Mouse (Mus musculus): ENCODE data around the gene Elovl5. TPM values are rescaled to one million over a fixed set of nuclear protein-coding genes. Genes with fewer than 3 reads are reported as not detected.
A peak's percentile ranks its signal among the peaks of the same experiment; 100 is the strongest.

Elovl5 gene
- polyA plus RNA-seq, 1 experiment from 2014 or later = 65.2 TPM

- H3K27me3 ChIP-seq (replicated peaks) = no peaks in the 10 kb centered on the region
- H3K4me1 ChIP-seq = peaks cover 46% of the 10 kb centered on the region
- H3K9me3 ChIP-seq = no peaks in the 10 kb centered on the region
- ATAC-seq (ENCODE audit: extremely low read depth, insufficient number of reproducible peaks, low FRiP score, low TSS enrichment) = peak; percentile 33
- WGBS = under 1% methylated on average over 45 of the region's 45 CpGs
- H3K4me2 ChIP-seq = peak overlapping the region; percentile 90
- no peaks in the 10 kb centered on the region; the same call in 1 of the 2 replicates for H3K36me3 ChIP-seq
- peak overlapping the region; percentile 93 for H3K27ac ChIP-seq (replicated peaks)
- peak overlapping the region; percentile 90 for H3K9ac ChIP-seq
- peak overlapping the region; percentile 93 for H3K4me3 ChIP-seq
Observed at GRCm38 (mm10) chr9:77917622-77918131, 513 bp downstream of the Elovl5 start.

GRCm38 (mm10) chr9:77918211-77918610 is 1.0 kb downstream of the Elovl5 start:
- 11% methylated on average over 10 of the region's 10 CpGs for WGBS
- H3K4me1 ChIP-seq = peaks cover 52% of the 10 kb centered on the region
- H3K9me3 ChIP-seq = no peaks in the 10 kb centered on the region
- no peak for ATAC-seq (ENCODE audit: extremely low read depth, insufficient number of reproducible peaks, low FRiP score, low TSS enrichment)
- peak overlapping the region; percentile 93 for H3K4me3 ChIP-seq
- peak overlapping the region; percentile 90 for H3K4me2 ChIP-seq
- peak overlapping the region; percentile 90 for H3K9ac ChIP-seq
- no peaks in the 10 kb centered on the region; the same call in 1 of the 2 replicates for H3K36me3 ChIP-seq
- H3K27me3 ChIP-seq (replicated peaks) = no peaks in the 10 kb centered on the region
- H3K27ac ChIP-seq (replicated peaks) = peak overlapping the region; percentile 93

GRCm38 (mm10) chr9:77918961-77919670 is 2.0 kb downstream of the Elovl5 start:
- no peaks in the 10 kb centered on the region for H3K9me3 ChIP-seq
- H3K9ac ChIP-seq = peak overlapping the region; percentile 90
- H3K36me3 ChIP-seq = no peaks in the 10 kb centered on the region; the same call in 1 of the 2 replicates
- H3K27me3 ChIP-seq (replicated peaks) = no peaks in the 10 kb centered on the region
- H3K4me1 ChIP-seq = peaks cover 61% of the 10 kb centered on the region
- H3K4me2 ChIP-seq = peak overlapping the region; percentile 90
- WGBS = 68% methylated on average over 5 of the region's 5 CpGs
- H3K4me3 ChIP-seq = peak overlapping the region; percentile 93
- ATAC-seq (ENCODE audit: extremely low read depth, insufficient number of reproducible peaks, low FRiP score, low TSS enrichment) = no peak
- peak overlapping the region; percentile 22 for H3K27ac ChIP-seq (replicated peaks)

- H3K4me2 ChIP-seq = no peak overlapping the region
- peaks cover 74% of the 10 kb centered on the region for H3K4me1 ChIP-seq
- no peak overlapping the region for H3K27ac ChIP-seq (replicated peaks)
- ATAC-seq (ENCODE audit: extremely low read depth, insufficient number of reproducible peaks, low FRiP score, low TSS enrichment) = no peak
- H3K9me3 ChIP-seq = no peaks in the 10 kb centered on the region
- H3K36me3 ChIP-seq = no peaks in the 10 kb centered on the region; the same call in 1 of the 2 replicates
- WGBS = 83% methylated on average over 3 of the region's 3 CpGs
- peak overlapping the region; percentile 52; the same call in 1 of the 2 replicates for H3K9ac ChIP-seq
- no peaks in the 10 kb centered on the region for H3K27me3 ChIP-seq (replicated peaks)
- no peak overlapping the region for H3K4me3 ChIP-seq
Observed at GRCm38 (mm10) chr9:77920481-77920880, 3.3 kb downstream of the Elovl5 start.

GRCm38 (mm10) chr9:77921366-77922260 is 4.4 kb downstream of the Elovl5 start:
- Histone ChIP-seq H3K4me3 (no peak overlapping the region), H3K27me3 (replicated peaks) (no peaks in the 10 kb centered on the region), H3K27ac (replicated peaks) (no peak overlapping the region; the same call in 1 of the 2 replicates), H3K36me3 (no peaks in the 10 kb centered on the region; the same call in 1 of the 2 replicates), H3K9me3 (no peaks in the 10 kb centered on the region), H3K4me2 (peak overlapping the region; percentile 24), H3K9ac (peak overlapping the region; percentile 0; the same call in 1 of the 2 replicates), H3K4me1 (peaks cover 86% of the 10 kb centered on the region)
- no peak for ATAC-seq (ENCODE audit: extremely low read depth, insufficient number of reproducible peaks, low FRiP score, low TSS enrichment)
- 60% methylated on average over 16 of the region's 18 CpGs for WGBS

- ATAC-seq (ENCODE audit: extremely low read depth, insufficient number of reproducible peaks, low FRiP score, low TSS enrichment) = no peak
- no peaks in the 10 kb centered on the region for H3K27me3 ChIP-seq (replicated peaks)
Observed at GRCm38 (mm10) chr9:77923774-77924173, 6.6 kb downstream of the Elovl5 start.

GRCm38 (mm10) chr9:77924199-77924598 is 7.0 kb downstream of the Elovl5 start:
- peaks cover 97% of the 10 kb centered on the region for H3K4me1 ChIP-seq
- H3K27me3 ChIP-seq (replicated peaks) = no peaks in the 10 kb centered on the region
- no peak overlapping the region for H3K4me2 ChIP-seq
- no peak overlapping the region for H3K4me3 ChIP-seq
- H3K9me3 ChIP-seq = no peaks in the 10 kb centered on the region
- 63% methylated on average over 11 of the region's 11 CpGs for WGBS
- 0 out of 2 replicates have a peak overlapping the region, but pooled peaks have one; percentile 3 for H3K27ac ChIP-seq (replicated peaks)
- no peaks in the 10 kb centered on the region; the same call in 1 of the 2 replicates for H3K36me3 ChIP-seq
- no peak for ATAC-seq (ENCODE audit: extremely low read depth, insufficient number of reproducible peaks, low FRiP score, low TSS enrichment)
- H3K9ac ChIP-seq = 0 out of 2 replicates have a peak overlapping the region, but pooled peaks have one; percentile 19

More at GRCm38 (mm10) chr9:77923774-77924173, 6.6 kb downstream of the Elovl5 start:
- WGBS = 79% methylated on average over 8 of the region's 8 CpGs
- Histone ChIP-seq H3K4me1 (peaks cover 98% of the 10 kb centered on the region), H3K27ac (replicated peaks) (0 out of 2 replicates have a peak overlapping the region, but pooled peaks have one; percentile 3), H3K4me3 (no peak overlapping the region), H3K9me3 (no peaks in the 10 kb centered on the region), H3K4me2 (no peak overlapping the region), H3K36me3 (no peaks in the 10 kb centered on the region; the same call in 1 of the 2 replicates), H3K9ac (no peak overlapping the region)

GRCm38 (mm10) chr9:77926151-77926550 is 9.0 kb downstream of the Elovl5 start:
- Histone ChIP-seq H3K4me1 (peaks cover 97% of the 10 kb centered on the region), H3K27me3 (replicated peaks) (no peaks in the 10 kb centered on the region), H3K27ac (replicated peaks) (no peak overlapping the region), H3K4me2 (no peak overlapping the region), H3K4me3 (no peak overlapping the region), H3K36me3 (no peaks in the 10 kb centered on the region), H3K9ac (peak overlapping the region; percentile 4), H3K9me3 (no peaks in the 10 kb centered on the region)
- 71% methylated on average over 8 of the region's 8 CpGs for WGBS
- no peak for ATAC-seq (ENCODE audit: extremely low read depth, insufficient number of reproducible peaks, low FRiP score, low TSS enrichment)

- Histone ChIP-seq H3K9ac (0 out of 2 replicates have a peak overlapping the region, but pooled peaks have one; percentile 4), H3K27ac (replicated peaks) (peak overlapping the region; percentile 20; the same call in 1 of the 2 replicates), H3K9me3 (no peaks in the 10 kb centered on the region), H3K4me3 (no peak overlapping the region), H3K36me3 (no peaks in the 10 kb centered on the region), H3K4me1 (peaks cover 98% of the 10 kb centered on the region), H3K27me3 (replicated peaks) (no peaks in the 10 kb centered on the region), H3K4me2 (no peak overlapping the region)
- 70% methylated on average over 5 of the region's 5 CpGs for WGBS
- no peak for ATAC-seq (ENCODE audit: extremely low read depth, insufficient number of reproducible peaks, low FRiP score, low TSS enrichment)
Observed at GRCm38 (mm10) chr9:77926911-77927310, 9.7 kb downstream of the Elovl5 start.

- Histone ChIP-seq H3K9me3 (no peaks in the 10 kb centered on the region), H3K36me3 (no peaks in the 10 kb centered on the region), H3K27me3 (replicated peaks) (no peaks in the 10 kb centered on the region), H3K27ac (replicated peaks) (peak overlapping the region; percentile 20; the same call in 1 of the 2 replicates), H3K9ac (no peak overlapping the region), H3K4me1 (peaks cover 98% of the 10 kb centered on the region), H3K4me2 (0 out of 2 replicates have a peak overlapping the region, but pooled peaks have one; percentile 5), H3K4me3 (no peak overlapping the region)
- 25% methylated on average over 6 of the region's 6 CpGs for whole genome bisulfite sequencing
- no peak for ATAC-seq (ENCODE audit: extremely low read depth, insufficient number of reproducible peaks, low FRiP score, low TSS enrichment)
Observed at GRCm38 (mm10) chr9:77927431-77927830, 10.3 kb downstream of the Elovl5 start.

- 68% methylated on average over 4 of the region's 4 CpGs for WGBS
- Histone ChIP-seq H3K4me2 (no peak overlapping the region), H3K27me3 (replicated peaks) (no peaks in the 10 kb centered on the region), H3K36me3 (no peaks in the 10 kb centered on the region), H3K4me1 (peaks cover 89% of the 10 kb centered on the region), H3K9ac (peak overlapping the region; percentile 19; the same call in 1 of the 2 replicates), H3K9me3 (no peaks in the 10 kb centered on the region), H3K27ac (replicated peaks) (no peak overlapping the region), H3K4me3 (no peak overlapping the region)
- no peak for ATAC-seq (ENCODE audit: extremely low read depth, insufficient number of reproducible peaks, low FRiP score, low TSS enrichment)
Observed at GRCm38 (mm10) chr9:77928769-77929168, 11.6 kb downstream of the Elovl5 start.

All from heart, embryonic 13.5 days (tissue).